Mouse (Mus musculus) T-helper 17 cell (primary cell): ENCODE measurements around the gene Tbl1xr1.

Source experiments
- in situ Hi-C, 2 experiments: fragments of 300-600 bp; cut with MboI, MseI; formaldehyde crosslinking; loops; 1 replicate in 1 of 2; 2 replicates in 1 of 2; pipeline ENCODE4 v1.15.1; 2025; ENCODE audit warnings: high pct_unique_total_duplicates in 2 of 2

Tbl1xr1 gene

GRCm38 (mm10) chr3:22089825-22090224, 13.4 kb downstream of the Tbl1xr1 start:
- in situ Hi-C loops = loop anchor here (5.0 kb wide), 2 partner anchors 102 to 153 kb away; no protein-coding TSS in a partner anchor

DNA sequence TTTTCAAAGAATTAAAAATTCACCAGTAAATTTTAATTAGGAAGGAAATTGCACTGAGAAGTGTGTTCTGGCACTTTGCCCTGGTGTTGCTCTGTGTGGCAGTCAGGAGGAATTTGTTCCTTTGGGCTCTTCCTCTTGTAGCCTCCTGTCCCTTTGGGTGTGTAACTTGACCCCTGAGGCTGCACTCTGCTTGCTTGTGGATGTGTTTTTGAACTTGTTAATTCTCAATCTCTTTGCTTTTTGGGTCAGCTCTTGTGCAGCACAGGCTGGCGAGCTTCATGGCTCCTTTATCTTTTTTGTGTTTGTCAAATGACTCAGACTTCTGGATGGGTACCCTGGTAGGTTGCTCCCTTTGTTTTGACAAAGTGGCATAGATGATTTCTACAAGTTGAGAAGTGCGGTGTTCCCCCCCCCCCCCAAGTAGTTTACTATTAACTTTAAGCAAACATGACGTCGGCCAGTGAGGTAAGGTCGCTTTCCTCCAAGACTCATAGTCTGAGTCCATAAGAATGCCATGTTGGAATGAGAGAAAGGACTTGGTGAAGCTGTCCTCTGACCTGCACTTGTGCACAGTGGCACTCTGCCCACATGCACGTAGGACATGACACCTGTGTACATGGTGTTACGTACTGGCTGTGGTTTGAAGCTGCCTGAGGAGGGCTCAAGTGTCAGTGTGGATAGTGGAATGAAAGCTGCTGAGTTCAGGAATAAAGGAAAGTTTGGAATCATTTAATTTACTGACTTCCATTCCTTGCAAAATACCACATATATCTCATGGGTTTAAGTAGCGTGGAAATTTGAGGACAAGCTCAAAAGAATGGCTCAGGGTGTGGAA, 14.2 kb downstream of the Tbl1xr1 start:
- in situ Hi-C loops = loop anchor here in 1 of 2 experiments (5.0 kb wide), 1 partner anchor 102 kb away; no protein-coding TSS in a partner anchor

- in situ Hi-C loops = loop anchor here in 1 of 2 experiments (5.0 kb wide), 1 partner anchor 101 kb away; no protein-coding TSS in a partner anchor
Measured at GRCm38 (mm10) chr3:22091266-22091550, 14.8 kb downstream of the Tbl1xr1 start.

GRCm38 (mm10) chr3:22091681-22092080, 15.2 kb downstream of the Tbl1xr1 start:
- in situ Hi-C loops = loop anchor here in 1 of 2 experiments (5.0 kb wide), 1 partner anchor 101 kb away; no protein-coding TSS in a partner anchor

- in situ Hi-C loops = loop anchor here in 1 of 2 experiments (5.0 kb wide), 1 partner anchor 100 kb away; no protein-coding TSS in a partner anchor
Measured at GRCm38 (mm10) chr3:22092784-22093183, 16.3 kb downstream of the Tbl1xr1 start.

- in situ Hi-C loops = no loop called here
Measured at GRCm38 (mm10) chr3:22103986-22104515, 27.6 kb downstream of the Tbl1xr1 start.

- in situ Hi-C loops = no loop called here
Measured at GRCm38 (mm10) chr3:22105471-22105870, 29.0 kb downstream of the Tbl1xr1 start.

GRCm38 (mm10) chr3:22108013-22108412, 31.6 kb downstream of the Tbl1xr1 start:
- in situ Hi-C loops = no loop called here

GRCm38 (mm10) chr3:22109651-22110050, 33.2 kb downstream of the Tbl1xr1 start:
- in situ Hi-C loops = no loop called here

GRCm38 (mm10) chr3:22113773-22114172, 37.3 kb downstream of the Tbl1xr1 start:
- in situ Hi-C loops = no loop called here

DNA sequence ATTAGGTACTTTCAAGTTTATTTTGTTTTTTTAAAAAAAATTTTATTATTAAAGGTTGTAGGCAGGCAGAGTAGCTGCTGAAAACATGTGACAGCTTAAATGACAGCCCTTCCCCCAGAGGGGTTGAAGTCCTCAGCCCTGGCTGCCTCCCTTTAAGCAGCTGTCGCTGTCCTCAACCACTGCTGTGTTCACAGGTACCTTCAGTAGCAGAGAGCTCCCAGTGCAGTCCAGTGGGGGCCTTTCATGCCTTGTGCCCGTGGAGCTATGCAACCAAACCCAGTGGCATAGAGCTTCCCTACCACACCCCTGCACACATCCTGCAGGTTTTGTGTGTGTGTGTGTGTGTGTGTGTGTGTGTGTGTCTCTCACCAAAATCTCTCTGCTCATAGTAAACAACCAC, 38.8 kb downstream of the Tbl1xr1 start:
- in situ Hi-C loops = no loop called here

GRCm38 (mm10) chr3:22115678-22116077, 39.2 kb downstream of the Tbl1xr1 start:
- in situ Hi-C loops = no loop called here

DNA sequence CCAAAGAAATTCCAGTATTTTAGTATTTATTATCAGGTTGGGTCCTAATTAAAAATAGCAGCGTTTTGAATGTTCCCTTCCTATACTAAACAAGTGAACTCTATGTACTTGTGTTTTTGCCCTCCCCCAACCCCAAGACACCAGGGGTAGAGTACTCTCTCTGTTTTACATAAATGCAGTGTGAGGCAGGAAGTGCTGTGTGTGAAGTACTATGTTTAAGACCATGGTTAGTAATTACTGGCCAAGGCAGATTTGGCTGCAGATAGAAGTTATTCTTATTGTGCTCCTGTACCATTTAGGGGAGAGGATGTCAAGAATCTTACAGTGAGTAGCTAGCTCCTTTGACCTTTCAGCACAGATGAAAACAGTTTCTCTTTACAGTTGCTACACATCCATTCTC, 39.7 kb downstream of the Tbl1xr1 start:
- in situ Hi-C loops = no loop called here

GRCm38 (mm10) chr3:22121741-22122140, 45.3 kb downstream of the Tbl1xr1 start:
- in situ Hi-C loops = no loop called here

DNA sequence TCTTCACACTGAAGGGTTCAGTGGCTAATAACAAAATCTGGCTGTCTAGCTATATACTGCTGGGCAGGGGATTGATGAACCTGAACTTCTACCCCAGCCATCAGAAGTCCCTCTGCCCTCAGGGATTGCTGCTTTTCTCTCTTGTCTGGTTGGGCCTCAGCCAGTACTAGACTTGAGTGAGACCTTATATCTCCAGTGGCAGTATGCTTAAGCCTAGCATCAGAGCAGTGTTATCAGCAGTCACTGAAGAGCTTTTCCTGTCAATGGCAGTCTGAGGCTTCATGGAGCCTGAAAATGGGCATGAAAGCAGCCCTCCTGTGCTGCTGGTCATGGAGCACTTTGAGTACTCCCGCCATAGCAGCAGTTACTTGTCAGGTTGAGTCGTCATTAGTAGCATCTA, 46.7 kb downstream of the Tbl1xr1 start:
- in situ Hi-C loops = no loop called here

DNA sequence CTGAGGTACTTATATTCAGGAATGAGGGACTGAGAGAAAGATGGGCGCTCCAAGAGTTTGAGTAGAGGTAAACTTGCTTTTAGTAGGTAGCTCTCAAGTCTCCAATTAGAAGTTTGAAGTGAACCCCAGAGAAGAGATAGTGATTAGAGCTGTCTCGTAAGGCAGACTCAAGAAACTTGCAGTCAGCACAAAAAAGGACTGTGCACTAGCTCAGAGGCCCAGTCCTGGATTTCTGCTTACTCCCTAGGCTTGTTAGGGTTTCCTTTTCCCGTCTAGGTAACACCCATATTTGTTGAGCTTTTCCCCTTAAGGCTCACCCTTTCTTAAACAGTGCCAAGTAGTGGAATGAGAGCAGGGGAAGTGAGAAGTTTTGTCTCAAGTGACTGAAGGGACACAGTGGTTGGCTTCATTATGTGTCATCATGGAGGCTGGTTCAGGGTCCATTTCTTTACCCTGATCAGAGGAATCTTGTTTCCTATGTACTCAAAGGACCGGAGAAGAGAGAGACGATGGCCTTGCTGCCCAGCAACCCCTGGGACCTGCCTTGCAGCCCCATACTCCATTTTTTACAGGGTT, 49.9 kb downstream of the Tbl1xr1 start:
- in situ Hi-C loops = no loop called here

- in situ Hi-C loops = no loop called here
Measured at GRCm38 (mm10) chr3:22131277-22131676, 54.8 kb downstream of the Tbl1xr1 start.

DNA sequence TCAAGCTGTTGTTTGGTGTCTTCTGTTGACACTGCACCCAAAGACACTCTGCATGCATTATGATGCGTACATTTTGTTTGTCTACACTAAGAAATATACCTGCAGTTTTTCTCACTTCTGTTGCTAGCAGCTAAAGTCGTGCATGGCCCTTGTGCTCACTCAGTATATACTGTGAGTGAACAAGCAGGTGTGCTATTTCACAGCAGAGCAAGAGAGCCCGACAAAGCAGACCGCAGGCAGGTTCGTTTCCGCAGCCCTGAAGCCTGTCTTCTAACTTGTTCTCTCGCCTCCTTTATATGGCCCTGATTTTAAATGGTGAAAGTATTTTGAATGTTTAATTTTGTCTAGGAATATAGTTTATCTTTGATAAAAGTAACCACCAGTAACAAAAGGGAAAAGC, 57.2 kb downstream of the Tbl1xr1 start:
- in situ Hi-C loops = no loop called here

DNA sequence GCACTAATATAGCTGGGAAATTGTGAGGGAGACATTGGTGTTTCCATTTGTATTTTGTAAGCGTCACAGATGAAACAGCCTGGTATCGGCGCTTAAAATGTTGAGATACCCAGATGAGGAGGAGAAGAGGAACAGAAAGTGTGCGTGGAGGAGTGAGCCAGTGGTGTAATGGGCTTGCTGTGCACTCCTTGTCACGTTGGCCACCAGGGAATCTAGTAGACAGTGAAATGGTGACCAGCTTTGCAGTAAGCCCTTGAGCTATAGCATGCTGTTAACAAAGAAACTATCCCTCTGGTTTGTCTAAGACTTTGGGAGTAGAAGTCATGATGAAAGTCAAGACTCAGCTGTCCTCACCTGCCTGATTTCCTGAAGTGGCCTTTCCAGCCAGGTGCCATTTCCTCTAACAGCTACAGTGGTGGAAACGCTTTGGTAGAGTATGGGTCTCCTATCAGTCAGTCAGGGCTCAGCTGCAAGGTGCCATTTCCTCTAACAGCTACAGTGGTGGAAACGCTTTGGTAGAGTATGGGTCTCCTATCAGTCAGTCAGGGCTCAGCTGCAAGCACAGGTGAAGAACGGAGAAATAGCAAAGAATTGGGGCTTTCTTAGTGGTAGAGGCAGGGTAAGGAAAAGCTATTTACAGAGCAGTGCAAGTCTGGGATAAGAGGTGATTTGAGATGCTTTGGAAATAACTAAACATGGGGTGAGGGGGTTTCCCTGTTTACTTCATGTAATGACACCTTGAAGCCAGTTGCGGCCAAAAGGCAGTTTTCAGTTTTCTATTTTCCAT, 61.5 kb downstream of the Tbl1xr1 start:
- in situ Hi-C loops = no loop called here

GRCm38 (mm10) chr3:22138580-22139099, 62.2 kb downstream of the Tbl1xr1 start:
- in situ Hi-C loops = no loop called here

DNA sequence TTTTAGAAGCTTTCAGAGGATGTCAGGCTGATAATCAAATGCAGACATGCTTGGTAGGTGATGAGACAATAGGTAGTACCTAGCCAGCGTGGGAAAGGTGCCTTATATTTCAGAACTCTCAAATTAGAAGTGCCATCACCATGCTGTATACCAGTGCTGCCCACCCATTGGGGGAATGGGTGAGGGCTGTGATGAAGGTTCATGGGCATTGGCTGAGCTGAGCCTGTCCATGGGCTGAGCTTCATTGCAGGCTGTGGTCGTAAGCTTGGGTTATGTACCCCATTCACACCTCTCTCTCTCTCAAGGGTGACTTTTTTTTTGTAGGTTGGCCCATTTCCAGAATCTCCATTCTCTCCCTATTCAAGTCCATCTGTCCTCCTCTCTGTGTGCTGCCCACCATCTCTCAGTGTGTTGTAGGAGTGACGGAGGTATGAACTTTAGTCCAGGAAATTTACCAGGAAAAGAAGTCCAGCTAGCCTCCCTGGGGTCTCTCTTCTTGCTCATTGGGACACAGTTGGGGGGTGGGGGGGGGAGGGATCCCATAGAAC, 63.7 kb downstream of the Tbl1xr1 start:
- in situ Hi-C loops = no loop called here
